Comparison of ENCODE assay signal across 31 mouse cellular contexts in genomic region chr9:116475206-116475955, GRCm38 (mm10).
DNase-seq lines count a peak whose midpoint lies in the region; ATAC-seq lines count a peak whose summit lies in the region.
"Had no signal": no experiment of that assay in that cellular context is flagged by ENCODE, and none has a peak within 500 bp of the region (broad histone marks: within the 10 kb centered on the region; RNA-seq: fewer than 3 reads in every experiment).

No protein-coding gene starts in this region.

- no peak overlapping the region for H3K4me3 ChIP-seq in embryonic facial prominence, embryonic 14.5 days (ENCODE audit: low read depth, low read length)
- H3K4me3 ChIP-seq in embryonic facial prominence, embryonic 10.5 days: no peak overlapping the region
- H3K4me3 ChIP-seq: embryonic facial prominence, embryonic 13.5 days; erythroblast, embryonic 14.5 days; gastrocnemius, adult 2 months; heart, adult 2 months; heart, embryonic 12.5 days; midbrain, embryonic 13.5 days; neural tube, embryonic 12.5 days had no signal

- H3K27me3 ChIP-seq in embryonic facial prominence, embryonic 14.5 days (replicated peaks; ENCODE audit: control insufficient read depth, insufficient read depth, low read length): no peaks in the 10 kb centered on the region
- no peaks in the 10 kb centered on the region for H3K27me3 ChIP-seq in embryonic facial prominence, embryonic 10.5 days (replicated peaks; ENCODE audit: low read depth, poor library complexity, severe bottlenecking)
- H3K27me3 ChIP-seq: embryonic facial prominence, embryonic 13.5 days; heart, embryonic 12.5 days; midbrain, embryonic 13.5 days; neural tube, embryonic 12.5 days had no signal

- no peaks in the 10 kb centered on the region for H3K36me3 ChIP-seq in embryonic facial prominence, embryonic 14.5 days (ENCODE audit: control insufficient read depth, insufficient read depth, low read length)
- no peaks in the 10 kb centered on the region for H3K36me3 ChIP-seq in embryonic facial prominence, embryonic 10.5 days (replicated peaks)
- H3K36me3 ChIP-seq: embryonic facial prominence, embryonic 13.5 days; heart, embryonic 12.5 days; midbrain, embryonic 13.5 days; neural tube, embryonic 12.5 days had no signal

- H3K4me2 ChIP-seq in embryonic facial prominence, embryonic 14.5 days (ENCODE audit: low read depth, low read length): no peak overlapping the region
- H3K4me2 ChIP-seq: embryonic facial prominence, embryonic 13.5 days; heart, embryonic 12.5 days; midbrain, embryonic 13.5 days; neural tube, embryonic 12.5 days had no signal

- peaks cover 4% of the 10 kb centered on the region; the same call in 1 of the 2 replicates for H3K9me3 ChIP-seq in embryonic facial prominence, embryonic 14.5 days (ENCODE audit: control insufficient read depth, low read length)
- H3K9me3 ChIP-seq in embryonic facial prominence, embryonic 10.5 days: no peaks in the 10 kb centered on the region
- H3K9me3 ChIP-seq: embryonic facial prominence, embryonic 13.5 days; midbrain, embryonic 13.5 days; neural tube, embryonic 12.5 days had no signal

- H3K4me1 ChIP-seq in embryonic facial prominence, embryonic 14.5 days (ENCODE audit: control insufficient read depth, insufficient read depth, low read length): no peaks in the 10 kb centered on the region
- no peaks in the 10 kb centered on the region for H3K4me1 ChIP-seq in embryonic facial prominence, embryonic 10.5 days
- H3K4me1 ChIP-seq: embryonic facial prominence, embryonic 13.5 days; midbrain, embryonic 13.5 days; neural tube, embryonic 12.5 days had no signal

- no peak for ATAC-seq in embryonic facial prominence, embryonic 14.5 days (ENCODE audit: low read depth)
- ATAC-seq: forebrain, embryonic 16.5 days; inflammation-experienced regulatory T-cells, adult 6 months; midbrain, embryonic 13.5 days had no signal

- H3K9ac ChIP-seq in embryonic facial prominence, embryonic 14.5 days (ENCODE audit: low read depth, low read length): no peak overlapping the region
- H3K9ac ChIP-seq: embryonic facial prominence, embryonic 13.5 days; heart, embryonic 12.5 days; liver, embryonic 14.5 days; midbrain, embryonic 13.5 days; neural tube, embryonic 12.5 days had no signal

- DNase-seq in embryonic facial prominence, embryonic 14.5 days (ENCODE audit: low spot score): peak; percentile 38
- no peak for DNase-seq in embryonic facial prominence, embryonic 10.5 days (ENCODE audit: low spot score)
- peak; percentile 44 to 81 for DNase-seq in layer of hippocampus, adult 18-20 months (ENCODE audit: low spot score in 2 of 2)
- no peak for DNase-seq in layer of hippocampus, postnatal 10 days (ENCODE audit: low spot score in 2 of 2)
- peak; percentile 50 for DNase-seq in brain, adult 2 months (ENCODE audit: low read depth, low spot score)
- peak; percentile 45 to 52 for DNase-seq in layer of hippocampus, adult 8-10 months (ENCODE audit: low spot score in 2 of 2)
- DNase-seq in thymus, postnatal 4 days: no peak
- DNase-seq: adrenal gland, adult 2 months; adrenal gland, postnatal 36 days; B cell, adult 2 months; embryo, embryonic 11 days; gastrocnemius, adult 2 months; heart, adult 2 months; kidney, adult 11 months; kidney, postnatal 14 days; liver; lung, adult 2 months; lung, postnatal 10 days; right cerebral cortex, postnatal 4 days; thymus, adult 2 months; thymus, postnatal 36 days had no signal

- H3K27ac ChIP-seq in embryonic facial prominence, embryonic 14.5 days (replicated peaks; ENCODE audit: low read depth, low read length): no peak overlapping the region
- no peak overlapping the region for H3K27ac ChIP-seq in embryonic facial prominence, embryonic 10.5 days (replicated peaks)
- H3K27ac ChIP-seq: embryonic facial prominence, embryonic 13.5 days; gastrocnemius, adult 2 months; heart, adult 2 months; liver, embryonic 14.5 days; macrophage; midbrain, embryonic 13.5 days; neural tube, embryonic 12.5 days; stomach, postnatal 0 days had no signal

- WGBS in embryonic facial prominence, embryonic 14.5 days: 86% methylated on average over 12 of the region's 12 CpGs
- 89% methylated on average over 12 of the region's 12 CpGs for WGBS in embryonic facial prominence, embryonic 10.5 days

Comparison
In these comparisons a context has a peak if more than half of its experiments do, and no peak if none do; other contexts are left out.
1. DNase-seq: peak in embryonic facial prominence, embryonic 14.5 days (single experiment), layer of hippocampus, adult 18-20 months (2 of 2), brain, adult 2 months (single experiment) and layer of hippocampus, adult 8-10 months (2 of 2); none in embryonic facial prominence, embryonic 10.5 days (single experiment), layer of hippocampus, postnatal 10 days (0 of 2) and thymus, postnatal 4 days (single experiment).